Mouse (Mus musculus) gonadal fat pad, adult 2 months (tissue): ENCODE data around the gene Eri3. TPM values are rescaled to one million over a fixed set of nuclear protein-coding genes. Genes with fewer than 3 reads are reported as not detected.

Experiments
- DNase-seq: peaks from one replicate; pipeline ENCODE4 v3.0.0-alpha.2; 2012; ENCODE audit warnings: low read depth
- polyA plus RNA-seq: library from polyadenylated mRNA; depleted of rRNA; stranded (reverse); fragments of >200 nt; gene quantifications from 2 replicates; pipeline ENCODE4 v1.2.3, GENCODE M21; 2012

The Eri3 gene
- polyA plus RNA-seq, 1 experiment = 90.6 TPM

- DNase-seq = no peak
These were observed 107.5 kb downstream of the Eri3 start for GRCm38 (mm10) chr4:117657646-117658045.

GRCm38 (mm10) chr4:117658582-117659444 lies 108.6 kb downstream of the Eri3 start:
- no peak for DNase-seq

GRCm38 (mm10) chr4:117660001-117660400 lies 109.8 kb downstream of the Eri3 start:
- DNase-seq = no peak

GRCm38 (mm10) chr4:117664411-117665137 lies 114.4 kb downstream of the Eri3 start:
- DNase-seq = no peak

GRCm38 (mm10) chr4:117665531-117665930 lies 115.4 kb downstream of the Eri3 start:
- DNase-seq = no peak

- DNase-seq = no peak
These were observed 115.9 kb downstream of the Eri3 start for GRCm38 (mm10) chr4:117666054-117666453.

- no peak for DNase-seq
These were observed 119.7 kb downstream of the Eri3 start for GRCm38 (mm10) chr4:117669874-117670273.

- no peak for DNase-seq
These were observed 121.9 kb downstream of the Eri3 start for GRCm38 (mm10) chr4:117672042-117672441.

GRCm38 (mm10) chr4:117673901-117674300 lies 123.7 kb downstream of the Eri3 start:
- DNase-seq = no peak

GRCm38 (mm10) chr4:117676903-117677302 lies 126.7 kb downstream of the Eri3 start:
- no peak for DNase-seq

- no peak for DNase-seq
These were observed 130.8 kb downstream of the Eri3 start for GRCm38 (mm10) chr4:117680963-117681362.

GRCm38 (mm10) chr4:117681931-117682461 lies 131.8 kb downstream of the Eri3 start, which contains the start of gene Dmap1:
TSS of gene Dmap1 (minus strand) at chr4:117682273.
- DNase-seq = no peak

GRCm38 (mm10) chr4:117682463-117682862 lies 132.3 kb downstream of the Eri3 start:
- DNase-seq = no peak

GRCm38 (mm10) chr4:117683048-117683768 lies 133.0 kb downstream of the Eri3 start:
- DNase-seq = no peak

GRCm38 (mm10) chr4:117686354-117686753 lies 136.2 kb downstream of the Eri3 start:
- no peak for DNase-seq

- no peak for DNase-seq
These were observed 155.2 kb downstream of the Eri3 start for GRCm38 (mm10) chr4:117705361-117705760.

- no peak for DNase-seq
These were observed 158.8 kb downstream of the Eri3 start for GRCm38 (mm10) chr4:117708780-117709550.

GRCm38 (mm10) chr4:117712314-117712713 lies 162.1 kb downstream of the Eri3 start:
- no peak for DNase-seq

GRCm38 (mm10) chr4:117713303-117714098 lies 163.3 kb downstream of the Eri3 start:
- DNase-seq = no peak
